Mouse (Mus musculus) brain, embryonic 18.5 days (tissue): ENCODE data around the gene Wfs1.

Source experiments
- DNase-seq: peaks from one replicate; pipeline ENCODE4 v3.0.0-alpha.2; 2012; ENCODE audit warnings: low read depth, low spot score

Wfs1 gene

DNA sequence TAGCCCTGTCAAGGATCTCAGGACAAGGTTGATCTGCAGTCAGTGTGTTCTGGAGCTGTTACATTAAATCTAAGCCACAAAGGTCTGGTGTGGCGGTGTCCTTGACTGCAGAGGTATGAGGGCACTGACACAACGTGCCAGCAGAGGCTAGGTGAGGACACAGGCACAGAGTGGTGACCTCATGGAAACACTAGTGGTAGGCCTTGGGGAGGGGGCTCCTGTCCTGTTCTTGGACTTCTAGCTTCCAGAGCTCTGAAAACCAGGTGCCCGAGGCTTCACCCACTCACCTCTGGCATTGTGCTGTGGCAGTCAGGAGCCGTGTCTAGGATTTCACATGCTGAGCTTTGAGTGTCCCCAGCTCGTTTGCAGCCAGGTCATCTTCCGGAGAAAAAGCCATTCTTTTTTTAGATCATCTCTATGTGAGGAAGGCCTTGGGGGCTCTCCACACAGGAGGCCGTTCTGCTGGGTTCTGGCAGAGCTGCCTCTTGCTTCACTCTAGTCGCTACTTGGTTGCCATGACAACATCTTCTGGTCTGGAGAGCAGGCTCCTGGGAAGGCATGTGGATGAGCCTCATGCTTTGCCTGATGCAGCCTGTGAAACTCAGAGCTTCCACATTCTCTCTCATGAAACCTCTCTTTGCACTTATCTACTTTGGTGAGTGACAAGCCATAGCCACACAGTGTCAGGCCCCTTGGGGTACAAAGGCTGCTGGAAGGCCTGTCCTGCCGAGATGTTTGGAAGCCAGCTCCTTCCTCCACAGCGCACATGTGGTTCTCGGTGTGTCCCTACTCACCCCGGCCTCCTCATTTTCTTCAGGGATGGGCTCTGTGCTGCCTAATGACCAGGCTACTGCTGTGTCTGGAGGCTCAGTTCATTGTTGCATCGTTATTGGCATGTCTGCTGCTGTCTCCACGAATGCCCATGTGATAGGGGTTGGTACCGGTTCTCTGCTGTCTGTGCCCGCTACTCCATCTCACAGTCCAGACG, 53.2 kb downstream of the Wfs1 start:
- DNase-seq, result peak; percentile 75

GRCm38 (mm10) chr5:36933383-36933782, 55.6 kb downstream of the Wfs1 start:
- DNase-seq, result no peak

DNA sequence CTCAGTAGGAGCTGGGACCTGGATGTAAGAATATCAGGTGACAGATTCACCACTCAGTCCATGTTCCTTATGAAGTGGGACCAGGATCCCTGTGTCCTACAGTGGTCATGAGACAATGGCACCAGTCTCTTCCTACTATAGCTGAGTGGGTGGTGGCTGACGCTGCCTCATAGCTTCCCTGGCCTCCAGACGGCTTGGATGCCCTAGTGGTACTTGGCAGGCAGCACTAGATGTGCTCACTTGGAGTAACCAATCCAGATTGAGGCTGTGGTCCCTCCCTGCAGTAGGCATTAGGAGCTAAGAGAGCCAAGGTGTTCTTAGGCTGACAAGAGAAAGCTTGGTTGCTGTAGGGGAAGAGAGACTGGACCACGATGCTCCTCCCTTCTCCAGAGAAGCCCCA, 59.6 kb downstream of the Wfs1 start:
- no peak for DNase-seq

DNA sequence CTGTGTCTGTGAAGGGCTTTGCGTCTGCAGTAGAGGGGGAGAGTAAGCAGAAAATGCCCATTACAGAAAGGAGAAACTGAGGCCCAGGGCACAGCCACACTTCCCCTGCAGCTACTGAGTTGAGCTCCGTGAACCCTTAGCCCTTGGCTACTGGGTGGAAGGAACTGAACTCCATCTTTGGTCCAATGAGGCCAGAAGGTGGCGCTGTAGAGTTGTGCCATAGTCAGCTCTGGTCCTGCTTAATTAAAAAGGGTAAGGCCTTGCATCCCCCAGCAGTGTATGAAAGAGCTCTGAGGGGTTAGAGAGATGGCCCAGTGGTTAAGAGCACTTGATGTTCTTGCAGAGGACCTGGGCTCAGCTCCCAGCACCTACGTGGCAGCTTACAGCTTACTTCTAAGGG, 60.3 kb downstream of the Wfs1 start:
- no peak for DNase-seq

DNA sequence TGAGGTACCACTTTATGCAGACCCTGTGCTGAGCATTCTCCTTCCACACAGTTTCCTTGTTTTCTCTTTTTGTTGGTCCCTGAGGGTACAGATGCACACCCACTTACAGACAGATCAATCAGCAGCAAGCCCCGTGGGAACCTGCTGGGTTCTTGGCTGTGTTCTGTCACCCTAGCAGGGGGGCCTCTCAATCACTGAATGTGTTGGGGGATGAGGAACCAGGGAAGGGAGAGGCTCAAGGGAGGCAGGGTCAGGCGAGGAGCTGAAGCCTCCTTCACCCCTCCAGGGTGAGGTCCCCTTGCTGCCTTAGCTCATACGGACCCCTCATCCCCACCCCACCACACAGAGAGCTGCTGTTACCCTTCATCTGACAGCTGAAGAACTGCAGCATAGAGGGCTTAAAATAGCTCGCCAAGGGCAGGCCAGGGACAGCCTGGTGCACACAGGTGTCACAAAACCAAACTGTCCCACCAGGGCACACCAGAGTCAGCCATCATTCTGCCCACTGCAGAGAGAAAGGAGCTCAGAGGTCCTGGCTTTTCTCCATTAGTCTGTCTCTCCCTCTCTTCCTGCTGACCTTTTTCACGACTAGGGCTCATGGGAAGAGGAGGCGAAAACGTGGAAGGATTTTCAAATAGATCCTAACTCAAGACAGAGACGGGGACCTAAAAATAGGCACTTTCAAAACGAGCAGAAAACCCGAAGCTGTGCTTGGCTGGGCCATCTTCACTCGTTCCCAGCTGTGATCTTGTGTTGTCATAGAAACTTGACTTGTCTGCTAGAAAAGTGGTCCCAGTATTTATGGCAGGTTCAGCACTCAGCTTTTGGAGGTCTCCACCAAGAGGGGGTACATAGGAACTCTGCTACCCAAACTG, 64.9 kb downstream of the Wfs1 start:
- no peak for DNase-seq

GRCm38 (mm10) chr5:36922811-36923210, 66.2 kb downstream of the Wfs1 start:
- DNase-seq, result no peak

DNA sequence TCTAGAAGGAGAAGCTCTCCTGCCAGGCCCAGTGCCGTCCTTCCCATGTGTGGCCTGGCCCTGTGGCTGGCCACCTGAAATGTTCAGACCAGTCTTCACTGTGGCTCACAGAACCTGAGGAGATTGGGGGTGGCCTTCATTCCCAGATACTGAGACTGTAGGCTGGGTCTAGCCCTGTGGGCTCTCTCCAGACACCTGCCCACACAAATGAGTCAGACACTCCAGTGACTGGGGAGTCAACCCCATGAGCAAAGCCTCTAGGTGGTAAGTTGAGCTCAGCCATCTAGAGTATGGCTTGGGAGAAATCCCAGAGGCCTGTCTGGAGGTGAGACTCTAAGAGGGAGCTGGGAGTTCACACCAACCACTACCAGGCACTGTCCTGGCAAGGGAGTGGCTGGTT, 67.1 kb downstream of the Wfs1 start:
- no peak for DNase-seq

- no peak for DNase-seq
Measured at GRCm38 (mm10) chr5:36920072-36920471, 68.9 kb downstream of the Wfs1 start.

DNA sequence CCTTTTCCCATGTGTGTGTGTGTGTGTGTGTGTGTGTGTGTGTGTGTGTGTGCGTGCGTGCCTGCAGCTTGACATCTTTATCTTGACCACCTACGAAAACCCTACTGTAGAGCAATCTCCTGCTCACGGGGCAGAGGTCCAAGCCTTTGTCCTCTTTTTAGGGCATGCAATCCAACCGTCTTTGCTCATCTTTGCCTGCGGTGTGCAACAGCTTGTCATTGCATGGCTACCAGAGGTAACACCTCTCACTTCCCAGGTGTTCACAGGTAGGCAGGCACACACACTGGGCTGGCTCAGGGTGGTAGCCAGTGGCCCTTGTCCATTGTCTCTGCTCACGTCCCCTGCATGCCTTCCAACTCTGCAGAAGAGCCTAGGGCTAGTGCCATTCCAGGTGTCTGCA, 71.0 kb downstream of the Wfs1 start:
- no peak for DNase-seq

GRCm38 (mm10) chr5:36917245-36917644, 71.8 kb downstream of the Wfs1 start:
- DNase-seq, result no peak

DNA sequence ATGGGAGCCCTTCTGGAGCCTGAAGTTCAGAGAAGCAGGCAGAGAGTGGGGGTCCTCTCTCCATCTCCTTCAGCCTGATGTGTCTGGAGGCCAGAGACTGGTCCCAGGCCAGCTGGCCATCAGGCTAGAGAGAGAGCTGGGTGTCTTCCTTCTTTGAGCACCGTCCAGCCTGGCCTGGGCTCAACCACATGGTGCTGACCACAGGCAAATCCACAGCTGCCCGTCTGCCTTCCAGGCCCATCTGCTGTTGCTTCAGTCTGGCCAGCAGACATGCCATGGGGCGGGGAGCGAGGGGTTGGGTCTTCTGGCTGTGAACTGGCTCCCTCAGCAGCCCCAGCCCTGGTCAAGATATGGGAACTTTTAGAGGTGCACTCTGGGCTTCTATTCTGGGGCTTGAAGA, 72.4 kb downstream of the Wfs1 start:
- DNase-seq, result no peak
